Mouse (Mus musculus): ENCODE data around the gene Dcun1d4. TPM values are rescaled to one million over a fixed set of nuclear protein-coding genes. Genes with fewer than 3 reads are reported as not detected.

Gene Dcun1d4
- polyA plus RNA-seq, 1 experiment from 2014 or later = 20.7 TPM

- no peak for ATAC-seq (ENCODE audit: insufficient read depth, low FRiP score)
- WGBS = 83% methylated on average over 9 of the region's 9 CpGs
- Histone ChIP-seq H3K9ac (ENCODE audit: low read length) (no peak overlapping the region), H3K27me3 (ENCODE audit: control insufficient read depth, insufficient read depth, low read length) (no peaks in the 10 kb centered on the region), H3K4me2 (ENCODE audit: low read depth, low read length) (no peak overlapping the region), H3K9me3 (replicated peaks; ENCODE audit: control insufficient read depth, low read length) (no peaks in the 10 kb centered on the region), H3K27ac (ENCODE audit: low read length) (no peak overlapping the region), H3K4me1 (ENCODE audit: control insufficient read depth, insufficient read depth, low read length) (no peaks in the 10 kb centered on the region), H3K4me3 (replicated peaks; ENCODE audit: low read length) (no peak overlapping the region), H3K36me3 (ENCODE audit: control insufficient read depth, insufficient read depth, low read length) (no peaks in the 10 kb centered on the region)
These were observed 52.1 kb downstream of the Dcun1d4 start for GRCm38 (mm10) chr5:73532879-73533278.

- ATAC-seq (ENCODE audit: insufficient read depth, low FRiP score) = no peak
- no peak overlapping the region for H3K4me3 ChIP-seq (replicated peaks; ENCODE audit: low read length)
- no peaks in the 10 kb centered on the region for H3K9me3 ChIP-seq (replicated peaks; ENCODE audit: control insufficient read depth, low read length)
- no peaks in the 10 kb centered on the region for H3K27me3 ChIP-seq (ENCODE audit: control insufficient read depth, insufficient read depth, low read length)
- no peak overlapping the region for H3K9ac ChIP-seq (ENCODE audit: low read length)
- peaks cover 9% of the 10 kb centered on the region; the same call in 1 of the 2 replicates for H3K4me1 ChIP-seq (ENCODE audit: control insufficient read depth, insufficient read depth, low read length)
- no peak overlapping the region for H3K27ac ChIP-seq (ENCODE audit: low read length)
- no peak overlapping the region for H3K4me2 ChIP-seq (ENCODE audit: low read depth, low read length)
- whole genome bisulfite sequencing = 87% methylated on average over 12 of the region's 12 CpGs
- no peaks in the 10 kb centered on the region for H3K36me3 ChIP-seq (ENCODE audit: control insufficient read depth, insufficient read depth, low read length)
These were observed 56.9 kb downstream of the Dcun1d4 start for GRCm38 (mm10) chr5:73537669-73538068.

- Histone ChIP-seq H3K36me3 (ENCODE audit: control insufficient read depth, insufficient read depth, low read length) (no peaks in the 10 kb centered on the region), H3K4me2 (ENCODE audit: low read depth, low read length) (no peak overlapping the region), H3K9me3 (replicated peaks; ENCODE audit: control insufficient read depth, low read length) (no peaks in the 10 kb centered on the region), H3K4me1 (ENCODE audit: control insufficient read depth, insufficient read depth, low read length) (peaks cover 9% of the 10 kb centered on the region; the same call in 1 of the 2 replicates), H3K27ac (ENCODE audit: low read length) (peak overlapping the region; percentile 73; the same call in 1 of the 2 replicates), H3K27me3 (ENCODE audit: control insufficient read depth, insufficient read depth, low read length) (no peaks in the 10 kb centered on the region), H3K9ac (ENCODE audit: low read length) (no peak overlapping the region), H3K4me3 (replicated peaks; ENCODE audit: low read length) (no peak overlapping the region)
- peak; percentile 65; the same call in 1 of the 2 replicates for ATAC-seq (ENCODE audit: insufficient read depth, low FRiP score)
- WGBS = 81% methylated on average over 11 of the region's 11 CpGs
These were observed 57.9 kb downstream of the Dcun1d4 start for GRCm38 (mm10) chr5:73538586-73539298.

- peak; percentile 65; the same call in 1 of the 2 replicates for ATAC-seq (ENCODE audit: insufficient read depth, low FRiP score)
- H3K4me1 ChIP-seq (ENCODE audit: control insufficient read depth, insufficient read depth, low read length) = peaks cover 9% of the 10 kb centered on the region; the same call in 1 of the 2 replicates
These were observed 59.2 kb downstream of the Dcun1d4 start for GRCm38 (mm10) chr5:73539848-73540510.

GRCm38 (mm10) chr5:73540511-73540871, 59.7 kb downstream of the Dcun1d4 start:
- no peak overlapping the region for H3K4me2 ChIP-seq (ENCODE audit: low read depth, low read length)
- no peak overlapping the region for H3K4me3 ChIP-seq (replicated peaks; ENCODE audit: low read length)
- no peak overlapping the region for H3K27ac ChIP-seq (ENCODE audit: low read length)
- H3K36me3 ChIP-seq (ENCODE audit: control insufficient read depth, insufficient read depth, low read length) = no peaks in the 10 kb centered on the region
- H3K27me3 ChIP-seq (ENCODE audit: control insufficient read depth, insufficient read depth, low read length) = no peaks in the 10 kb centered on the region
- H3K4me1 ChIP-seq (ENCODE audit: control insufficient read depth, insufficient read depth, low read length) = peaks cover 9% of the 10 kb centered on the region; the same call in 1 of the 2 replicates
- H3K9me3 ChIP-seq (replicated peaks; ENCODE audit: control insufficient read depth, low read length) = no peaks in the 10 kb centered on the region
- H3K9ac ChIP-seq (ENCODE audit: low read length) = no peak overlapping the region
- ATAC-seq (ENCODE audit: insufficient read depth, low FRiP score) = no peak
- 97% methylated on average over 2 of the region's 2 CpGs for WGBS

More at GRCm38 (mm10) chr5:73539848-73540510, 59.2 kb downstream of the Dcun1d4 start:
- no peaks in the 10 kb centered on the region for H3K36me3 ChIP-seq (ENCODE audit: control insufficient read depth, insufficient read depth, low read length)
- H3K27ac ChIP-seq (ENCODE audit: low read length) = no peak overlapping the region
- H3K9ac ChIP-seq (ENCODE audit: low read length) = no peak overlapping the region
- WGBS = 64% methylated on average over 6 of the region's 6 CpGs
- no peak overlapping the region for H3K4me3 ChIP-seq (replicated peaks; ENCODE audit: low read length)
- no peaks in the 10 kb centered on the region for H3K9me3 ChIP-seq (replicated peaks; ENCODE audit: control insufficient read depth, low read length)
- no peak overlapping the region for H3K4me2 ChIP-seq (ENCODE audit: low read depth, low read length)
- no peaks in the 10 kb centered on the region for H3K27me3 ChIP-seq (ENCODE audit: control insufficient read depth, insufficient read depth, low read length)

- no peaks in the 10 kb centered on the region for H3K9me3 ChIP-seq (replicated peaks; ENCODE audit: control insufficient read depth, low read length)
- no peak overlapping the region for H3K9ac ChIP-seq (ENCODE audit: low read length)
- no peak overlapping the region for H3K4me2 ChIP-seq (ENCODE audit: low read depth, low read length)
- H3K27me3 ChIP-seq (ENCODE audit: control insufficient read depth, insufficient read depth, low read length) = no peaks in the 10 kb centered on the region
- no peak overlapping the region for H3K4me3 ChIP-seq (replicated peaks; ENCODE audit: low read length)
- 62% methylated on average over 10 of the region's 10 CpGs for WGBS
- H3K36me3 ChIP-seq (ENCODE audit: control insufficient read depth, insufficient read depth, low read length) = no peaks in the 10 kb centered on the region
- no peak for ATAC-seq (ENCODE audit: insufficient read depth, low FRiP score)
- H3K4me1 ChIP-seq (ENCODE audit: control insufficient read depth, insufficient read depth, low read length) = 0 out of 2 replicates have a peak, but pooled peaks cover 7% of the 10 kb centered on the region
- H3K27ac ChIP-seq (ENCODE audit: low read length) = no peak overlapping the region
These were observed 63.4 kb downstream of the Dcun1d4 start for GRCm38 (mm10) chr5:73544111-73544753.

GRCm38 (mm10) chr5:73545641-73546040, 64.8 kb downstream of the Dcun1d4 start:
- Histone ChIP-seq H3K36me3 (ENCODE audit: control insufficient read depth, insufficient read depth, low read length) (no peaks in the 10 kb centered on the region), H3K4me3 (replicated peaks; ENCODE audit: low read length) (no peak overlapping the region), H3K9me3 (replicated peaks; ENCODE audit: control insufficient read depth, low read length) (no peaks in the 10 kb centered on the region), H3K9ac (ENCODE audit: low read length) (no peak overlapping the region), H3K4me2 (ENCODE audit: low read depth, low read length) (no peak overlapping the region), H3K4me1 (ENCODE audit: control insufficient read depth, insufficient read depth, low read length) (0 out of 2 replicates have a peak, but pooled peaks cover 7% of the 10 kb centered on the region), H3K27me3 (ENCODE audit: control insufficient read depth, insufficient read depth, low read length) (no peaks in the 10 kb centered on the region), H3K27ac (ENCODE audit: low read length) (no peak overlapping the region)
- no peak for ATAC-seq (ENCODE audit: insufficient read depth, low FRiP score)
- 78% methylated on average over 6 of the region's 6 CpGs for WGBS

- no peak for ATAC-seq (ENCODE audit: insufficient read depth, low FRiP score)
- Histone ChIP-seq H3K27me3 (ENCODE audit: control insufficient read depth, insufficient read depth, low read length) (no peaks in the 10 kb centered on the region), H3K9me3 (replicated peaks; ENCODE audit: control insufficient read depth, low read length) (no peaks in the 10 kb centered on the region), H3K4me3 (replicated peaks; ENCODE audit: low read length) (no peak overlapping the region), H3K27ac (ENCODE audit: low read length) (no peak overlapping the region), H3K36me3 (ENCODE audit: control insufficient read depth, insufficient read depth, low read length) (no peaks in the 10 kb centered on the region), H3K9ac (ENCODE audit: low read length) (no peak overlapping the region), H3K4me2 (ENCODE audit: low read depth, low read length) (no peak overlapping the region), H3K4me1 (ENCODE audit: control insufficient read depth, insufficient read depth, low read length) (no peaks in the 10 kb centered on the region)
- 82% methylated on average over 7 of the region's 7 CpGs for WGBS
These were observed 66.5 kb downstream of the Dcun1d4 start for GRCm38 (mm10) chr5:73547252-73547651.

GRCm38 (mm10) chr5:73548237-73548636, 67.4 kb downstream of the Dcun1d4 start:
- no peak overlapping the region for H3K27ac ChIP-seq (ENCODE audit: low read length)
- 82% methylated on average over 7 of the region's 7 CpGs for WGBS
- H3K27me3 ChIP-seq (ENCODE audit: control insufficient read depth, insufficient read depth, low read length) = no peaks in the 10 kb centered on the region
- H3K4me1 ChIP-seq (ENCODE audit: control insufficient read depth, insufficient read depth, low read length) = no peaks in the 10 kb centered on the region
- H3K9ac ChIP-seq (ENCODE audit: low read length) = no peak overlapping the region
- H3K4me3 ChIP-seq (replicated peaks; ENCODE audit: low read length) = no peak overlapping the region
- H3K9me3 ChIP-seq (replicated peaks; ENCODE audit: control insufficient read depth, low read length) = no peaks in the 10 kb centered on the region
- no peak overlapping the region for H3K4me2 ChIP-seq (ENCODE audit: low read depth, low read length)
- ATAC-seq (ENCODE audit: insufficient read depth, low FRiP score) = no peak
- H3K36me3 ChIP-seq (ENCODE audit: control insufficient read depth, insufficient read depth, low read length) = no peaks in the 10 kb centered on the region
